Mouse (Mus musculus) lung, postnatal 10 days (tissue): Measurements from ENCODE around the gene Maea.
"Not testable (repeated sequence)": the region's sequence is repeated elsewhere in the genome, so short reads cannot be mapped to it uniquely, and the experiment has no call there.

Experiments used
- DNase-seq: peaks from one replicate; pipeline ENCODE4 v3.0.0; 2021

The Maea gene

GRCm38 (mm10) chr5:33335273-33335976 is at the start of gene Maea:
TSS of gene Maea (plus strand) at chr5:33335509.
- peak; percentile 97 for DNase-seq

DNA sequence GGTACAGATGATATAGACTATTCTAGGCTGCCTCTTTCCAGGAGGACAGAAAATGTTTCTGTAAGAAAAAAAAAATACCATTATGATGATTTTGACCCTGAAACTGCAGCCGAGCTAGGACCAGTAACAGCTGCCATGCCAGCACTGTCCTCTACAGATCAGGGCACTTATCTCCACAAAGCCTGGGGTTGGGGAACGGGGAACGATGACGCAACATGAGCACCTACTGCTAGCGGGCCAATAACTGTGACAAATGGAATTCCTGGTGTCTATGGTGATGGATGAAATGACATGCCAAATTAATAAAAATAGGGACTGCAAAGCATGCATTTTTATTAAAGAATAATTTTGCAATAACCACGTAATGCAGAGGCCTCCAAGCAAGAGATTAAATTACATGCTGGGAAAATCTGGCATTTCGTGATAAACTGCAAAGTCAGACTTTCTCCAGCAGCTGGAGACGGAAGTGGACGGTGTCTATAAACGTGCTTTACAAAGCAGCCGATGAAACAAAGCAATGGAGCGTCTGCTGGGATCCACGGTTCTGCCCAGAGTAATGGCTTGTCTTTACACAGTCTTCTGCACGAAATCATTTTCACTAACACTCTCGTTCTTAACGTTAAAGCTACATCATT is 41.4 kb upstream of the Maea start:
- DNase-seq, result no peak

- no peak for DNase-seq
These were observed 38.1 kb upstream of the Maea start for GRCm38 (mm10) chr5:33297164-33297563.

GRCm38 (mm10) chr5:33301801-33302200 is 33.5 kb upstream of the Maea start:
- DNase-seq, result no peak

DNA sequence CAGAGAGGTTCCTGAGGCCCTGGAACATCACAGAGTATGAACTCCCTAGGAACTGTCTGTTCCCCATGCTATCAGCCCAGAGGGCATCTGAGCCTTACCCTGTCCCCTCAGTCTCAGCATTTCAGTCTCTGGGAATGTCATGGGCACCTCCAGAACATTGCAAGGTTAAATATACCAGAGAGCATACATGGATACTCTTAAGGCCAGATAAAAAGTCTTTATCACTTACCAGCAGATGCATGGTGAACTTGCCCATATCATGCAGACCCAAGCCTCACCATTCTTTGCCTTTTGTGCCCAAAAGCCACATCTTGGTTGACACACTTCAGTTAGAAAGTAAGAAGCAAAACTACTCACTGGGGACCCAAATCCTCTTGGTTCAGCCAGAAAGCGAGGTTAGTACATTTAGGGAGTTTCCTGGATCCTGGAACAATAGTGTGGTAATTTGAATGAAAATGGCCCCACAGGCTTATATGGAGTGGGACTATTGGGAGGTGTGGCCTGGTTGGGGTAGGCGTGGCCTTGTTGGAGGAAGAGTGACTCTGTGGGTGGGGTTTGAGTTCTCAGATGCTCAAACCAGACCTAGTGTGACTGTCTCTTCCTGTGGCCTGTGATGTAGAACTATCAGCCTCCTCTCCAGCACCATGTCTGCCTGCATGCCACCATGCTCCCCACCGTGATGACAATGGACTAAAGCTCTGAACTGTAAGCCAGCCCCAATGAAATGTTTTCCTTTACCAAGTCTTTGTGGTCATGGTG is 24.4 kb upstream of the Maea start:
- no peak for DNase-seq

GRCm38 (mm10) chr5:33312192-33312591 is 23.1 kb upstream of the Maea start:
- no peak for DNase-seq

GRCm38 (mm10) chr5:33324491-33324890 is 10.8 kb upstream of the Maea start:
- no peak for DNase-seq

DNA sequence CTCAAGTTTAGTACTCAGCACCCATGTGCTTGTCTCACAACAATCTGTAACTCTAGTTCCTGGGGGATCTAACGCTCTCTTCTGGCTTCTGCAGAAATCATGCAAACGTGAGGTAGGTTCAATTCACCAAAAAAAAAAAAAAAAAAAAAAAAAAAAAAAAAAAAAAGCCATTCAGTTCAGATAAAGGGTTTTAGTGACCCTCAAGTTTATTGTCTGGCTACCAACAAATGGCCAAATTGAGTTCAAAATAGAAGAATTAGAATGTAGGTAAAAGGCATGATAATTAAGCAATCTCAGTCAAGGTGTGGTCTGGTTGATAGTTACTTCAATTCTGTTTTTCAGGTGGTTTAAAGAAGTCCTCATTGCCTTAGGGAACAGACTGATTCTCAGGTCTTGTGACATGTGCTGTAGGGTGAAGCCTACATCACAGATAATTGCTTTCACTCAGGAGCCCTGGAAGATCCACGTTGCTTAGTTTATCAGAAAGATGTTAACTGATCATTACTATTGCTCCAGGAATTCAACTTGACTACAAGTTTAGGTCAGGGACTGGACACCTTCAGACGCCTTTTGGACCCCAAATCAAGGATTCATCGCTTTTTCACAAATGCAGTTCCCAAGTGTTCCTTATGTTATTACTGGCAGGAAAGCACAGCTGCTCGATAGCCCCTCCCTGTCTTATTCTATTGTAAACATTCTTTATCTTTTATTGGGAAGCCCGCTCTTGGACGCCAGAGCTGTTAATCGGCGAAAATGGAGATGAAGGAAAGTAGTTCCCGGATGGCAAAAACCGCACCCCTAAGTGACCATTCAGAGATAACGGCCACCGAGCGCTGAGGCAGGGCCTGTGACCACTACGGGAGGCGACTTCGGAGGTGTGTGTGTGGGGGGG is 682 bp upstream of the Maea start:
- no peak for DNase-seq

DNA sequence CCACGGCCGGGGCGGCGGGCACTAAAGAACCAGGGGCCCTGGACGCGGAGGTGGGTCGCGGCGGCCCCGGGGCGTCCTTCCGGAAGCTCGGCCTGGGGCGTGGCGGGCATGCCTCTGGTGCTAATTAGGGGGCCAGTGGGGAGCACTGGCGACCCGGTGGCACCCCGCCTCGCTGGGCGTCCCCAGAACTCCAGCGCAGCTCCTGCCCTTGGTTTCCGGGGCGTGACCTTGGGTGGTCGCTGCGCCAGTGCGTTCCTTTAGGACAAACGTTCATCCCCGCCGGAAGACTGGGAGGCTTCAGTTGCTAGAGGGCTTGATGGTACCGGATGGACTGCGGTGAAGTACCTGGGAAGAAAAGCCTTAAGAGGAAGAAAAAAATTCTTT is 660 bp downstream of the Maea start:
- peak; percentile 66 for DNase-seq

DNA sequence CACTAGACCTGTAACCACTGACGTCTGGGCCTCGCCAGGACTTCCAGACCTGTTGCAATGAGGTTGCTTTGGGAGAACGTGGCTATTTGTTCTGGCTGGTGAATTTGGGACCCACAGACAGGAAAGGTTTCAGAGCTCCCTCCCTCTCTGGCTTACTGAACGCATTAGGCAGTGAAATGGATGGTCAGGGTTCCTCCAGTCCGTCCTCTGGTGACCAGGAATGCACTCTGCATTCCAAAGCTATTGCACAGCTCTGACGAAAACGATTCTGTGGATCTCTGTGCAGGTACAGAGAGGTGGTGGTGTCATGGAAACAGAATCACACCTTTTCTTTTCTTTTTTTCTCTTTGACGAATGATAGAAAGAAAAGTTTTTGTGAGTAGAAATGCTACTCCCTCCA is 1.9 kb downstream of the Maea start:
- DNase-seq, result no peak

DNA sequence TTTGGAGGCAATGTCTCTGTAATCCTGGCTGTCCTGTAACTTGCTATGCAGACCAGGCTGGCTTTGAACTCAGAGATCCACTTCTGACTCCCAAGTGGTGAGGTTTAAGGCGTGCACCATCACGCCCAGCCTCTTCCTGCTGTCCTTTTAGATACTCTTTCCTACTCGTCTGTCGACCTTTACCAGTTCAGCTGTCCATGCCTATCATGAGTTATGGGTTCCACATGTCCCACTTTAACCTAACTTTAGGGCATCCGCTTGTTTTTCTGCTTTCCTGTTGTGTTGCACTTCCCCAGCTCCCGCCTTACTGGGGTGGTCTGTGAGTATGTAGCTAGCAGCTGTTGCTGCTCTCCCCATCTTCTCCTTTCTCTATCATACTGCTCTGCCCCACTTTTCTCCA is 5.9 kb downstream of the Maea start:
- DNase-seq, result no peak

- DNase-seq, result not testable (repeated sequence)
These were observed 6.9 kb downstream of the Maea start for GRCm38 (mm10) chr5:33342248-33342647.

GRCm38 (mm10) chr5:33342821-33343220 is 7.5 kb downstream of the Maea start:
- DNase-seq, result no peak

DNA sequence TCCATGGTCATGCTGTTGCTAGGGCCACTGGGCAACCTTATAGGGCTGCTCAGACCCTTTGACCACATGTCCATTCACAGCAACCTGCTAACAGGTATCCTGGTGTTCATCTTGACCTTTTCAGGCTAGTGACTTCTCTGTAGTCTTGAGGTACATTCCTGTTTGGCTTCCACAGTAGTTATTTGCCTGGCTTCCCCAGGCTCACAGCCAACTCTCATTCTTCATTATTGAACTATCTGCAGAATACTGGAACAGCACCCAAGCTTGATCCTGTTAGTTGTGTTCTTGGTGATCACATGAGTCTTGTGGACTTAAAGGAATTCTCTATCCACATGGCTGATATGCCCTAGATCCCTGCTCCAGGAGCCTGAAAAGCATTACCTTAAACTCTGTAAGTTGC is 8.3 kb downstream of the Maea start:
- DNase-seq, result no peak

GRCm38 (mm10) chr5:33344070-33344469 is 8.8 kb downstream of the Maea start:
- DNase-seq, result no peak

DNA sequence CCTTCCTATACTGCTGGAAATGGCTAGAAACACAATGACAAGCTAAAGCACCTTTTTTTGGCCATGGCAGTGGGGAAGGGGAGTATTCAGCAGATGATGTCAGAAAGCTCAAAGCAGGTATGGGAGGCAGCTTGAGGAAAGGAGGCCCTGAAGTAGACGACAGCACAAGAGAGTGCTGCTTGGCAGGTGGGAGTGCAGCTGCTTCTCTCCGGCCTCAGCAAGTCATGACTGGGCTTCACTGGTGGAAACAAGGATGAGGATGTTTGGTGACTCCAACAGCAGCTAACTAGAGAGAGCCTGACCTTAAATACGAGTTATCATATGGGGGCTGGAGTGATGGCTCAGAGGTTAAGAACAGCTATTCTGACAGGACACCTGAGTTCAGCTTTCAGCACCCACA is 12.3 kb downstream of the Maea start:
- DNase-seq, result no peak

DNA sequence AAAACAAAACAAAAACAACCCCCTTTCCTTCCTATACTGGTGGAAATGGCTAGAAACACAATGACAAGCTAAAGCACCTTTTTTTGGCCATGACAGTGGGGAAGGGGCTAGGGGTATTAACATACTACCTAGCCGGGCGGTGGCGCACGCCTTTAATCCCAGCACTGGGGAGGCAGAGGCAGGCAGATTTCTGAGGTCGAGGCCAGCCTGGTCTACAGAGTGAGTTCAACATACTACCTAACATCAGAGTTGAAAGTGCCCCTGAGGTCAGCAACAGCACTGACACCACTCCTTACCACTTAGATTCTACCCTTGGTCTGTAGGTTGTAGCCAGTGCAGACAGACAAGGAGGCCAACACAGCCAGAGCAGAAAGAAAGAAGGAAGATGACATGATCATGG is 13.9 kb downstream of the Maea start:
- no peak for DNase-seq

- DNase-seq, result no peak
These were observed 14.4 kb downstream of the Maea start for GRCm38 (mm10) chr5:33349706-33350105.

- no peak for DNase-seq
These were observed 16.4 kb downstream of the Maea start for GRCm38 (mm10) chr5:33351556-33352272.

DNA sequence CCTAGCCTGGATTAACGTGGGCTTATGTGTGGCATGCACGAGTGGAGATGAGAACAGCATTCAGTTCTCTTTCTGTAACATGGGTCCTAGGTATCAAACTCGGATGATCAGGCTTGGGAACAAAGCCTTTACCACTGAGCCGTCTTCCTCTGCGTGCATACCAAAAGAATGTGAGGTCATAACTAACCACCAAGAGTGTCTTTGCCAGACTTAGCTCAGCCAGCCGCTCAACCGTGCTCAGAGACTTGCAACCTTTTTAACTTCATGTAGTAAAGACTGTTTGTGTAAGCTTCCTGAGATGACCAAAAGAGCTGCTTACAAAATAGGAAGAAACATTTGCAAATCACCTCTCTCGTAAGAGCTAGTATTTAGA is 16.9 kb downstream of the Maea start:
- no peak for DNase-seq

GRCm38 (mm10) chr5:33353011-33353410 is 17.7 kb downstream of the Maea start:
- no peak for DNase-seq

GRCm38 (mm10) chr5:33357494-33357893 is 22.2 kb downstream of the Maea start:
- no peak for DNase-seq
